Mouse (Mus musculus): ENCODE measurements around the gene Rnf224. TPM values are rescaled to one million over a fixed set of nuclear protein-coding genes. Genes with fewer than 3 reads are reported as not detected.
A peak's percentile ranks its signal among the peaks of the same experiment; 100 is the strongest.

Gene Rnf224
- polyA plus RNA-seq, 1 experiment from 2014 or later, result not detected

DNA sequence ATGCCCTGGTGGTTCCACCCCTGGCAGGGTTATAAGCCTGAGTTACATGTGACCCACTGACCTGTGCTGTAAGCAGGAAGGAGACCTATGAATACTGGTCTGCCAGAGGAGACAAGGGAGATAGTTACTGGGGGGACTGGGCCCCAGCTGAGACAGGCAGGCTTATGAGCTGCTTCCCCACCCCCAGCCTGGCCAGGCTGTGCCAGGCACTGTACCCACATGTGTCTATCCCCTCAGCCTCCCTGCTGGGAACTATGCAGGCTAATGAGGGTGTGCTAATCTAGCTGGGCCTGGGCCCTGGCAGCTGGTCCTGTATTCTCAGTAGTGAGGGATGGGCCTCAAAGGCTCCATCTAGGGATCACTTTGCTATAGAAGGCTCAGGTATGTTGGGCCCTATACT lies 30.7 kb upstream of the Rnf224 start:
- DNase-seq (ENCODE audit: low spot score), result no peak

GRCm38 (mm10) chr2:25266720-25267119 lies 30.1 kb upstream of the Rnf224 start:
- Histone ChIP-seq H3K4me3 (replicated peaks; ENCODE audit: low read length) (no peak overlapping the region), H3K27me3 (ENCODE audit: control insufficient read depth, insufficient read depth, low read length) (0 out of 2 replicates have a peak, but pooled peaks cover 6% of the 10 kb centered on the region), H3K9me3 (ENCODE audit: control insufficient read depth, low read length) (no peaks in the 10 kb centered on the region), H3K27ac (peak overlapping the region; percentile 65), H3K4me2 (replicated peaks) (peak overlapping the region; percentile 100), H3K36me3 (replicated peaks; ENCODE audit: control insufficient read depth, insufficient read depth) (peaks cover 31% of the 10 kb centered on the region), H3K9ac (0 out of 2 replicates have a peak overlapping the region, but pooled peaks have one; percentile 44), H3K4me1 (replicated peaks; ENCODE audit: control insufficient read depth, insufficient read depth, low read length) (peaks cover 54% of the 10 kb centered on the region)
- ATAC-seq (ENCODE audit: low FRiP score) (no peak), DNase-seq (ENCODE audit: low spot score) (no peak)
- 39% methylated on average over 2 of the region's 2 CpGs for WGBS

More for the DNA sequence above, 30.7 kb upstream of the Rnf224 start:
- peak overlapping the region; percentile 100 for H3K4me2 ChIP-seq (replicated peaks)
- H3K9ac ChIP-seq, result peak overlapping the region; percentile 8; the same call in 1 of the 2 replicates
- no peak overlapping the region for H3K4me3 ChIP-seq (replicated peaks; ENCODE audit: low read length)
- H3K27me3 ChIP-seq (ENCODE audit: control insufficient read depth, insufficient read depth, low read length), result 0 out of 2 replicates have a peak, but pooled peaks cover 6% of the 10 kb centered on the region
- peak overlapping the region; percentile 65; the same call in 1 of the 2 replicates for H3K27ac ChIP-seq
- no peak for ATAC-seq (ENCODE audit: low FRiP score)
- no peaks in the 10 kb centered on the region for H3K9me3 ChIP-seq (ENCODE audit: control insufficient read depth, low read length)
- peaks cover 31% of the 10 kb centered on the region for H3K36me3 ChIP-seq (replicated peaks; ENCODE audit: control insufficient read depth, insufficient read depth)
- peaks cover 54% of the 10 kb centered on the region for H3K4me1 ChIP-seq (replicated peaks; ENCODE audit: control insufficient read depth, insufficient read depth, low read length)

DNA sequence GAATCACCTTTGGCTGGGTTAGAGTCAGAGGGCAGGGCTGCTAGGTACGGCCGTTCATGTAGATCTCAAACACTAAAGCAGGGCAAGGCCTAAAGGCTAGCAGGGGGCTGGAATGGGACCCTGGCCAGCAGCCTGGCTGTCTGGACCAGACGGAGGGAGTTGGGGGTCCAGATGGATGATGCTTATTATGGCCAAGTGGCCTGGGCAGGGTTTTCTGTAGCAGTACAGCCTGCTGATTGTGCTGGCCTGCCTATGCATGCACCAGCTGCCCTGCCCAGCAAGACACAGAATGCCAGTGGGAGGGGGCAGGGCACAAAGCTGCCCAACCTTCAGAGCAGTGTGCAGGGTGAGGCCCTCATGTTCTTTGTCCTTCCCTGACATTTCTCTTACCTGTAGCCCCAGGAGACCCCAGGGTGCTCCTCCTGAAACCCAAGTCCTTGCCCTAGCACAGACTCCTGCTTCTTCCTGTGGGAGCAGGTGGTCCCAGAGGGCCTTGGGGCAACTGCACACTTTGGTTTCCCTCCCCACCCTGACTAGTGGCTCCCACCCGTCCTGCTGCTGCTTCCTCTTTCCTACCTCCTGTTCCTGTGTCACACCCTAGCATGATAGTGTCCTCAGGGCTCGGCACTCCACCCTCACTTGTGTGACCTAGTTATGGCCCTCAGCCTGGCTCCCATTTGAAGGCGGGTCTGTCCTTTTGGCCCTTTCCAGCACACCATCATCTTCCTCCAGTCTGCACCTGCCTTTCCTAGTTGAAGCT lies 29.5 kb upstream of the Rnf224 start:
- no peak for DNase-seq (ENCODE audit: low spot score)
- Histone ChIP-seq H3K4me1 (replicated peaks; ENCODE audit: control insufficient read depth, insufficient read depth, low read length) (peaks cover 48% of the 10 kb centered on the region), H3K36me3 (replicated peaks; ENCODE audit: control insufficient read depth, insufficient read depth) (peaks cover 31% of the 10 kb centered on the region), H3K4me3 (replicated peaks; ENCODE audit: low read length) (peak overlapping the region; percentile 18), H3K9me3 (ENCODE audit: control insufficient read depth, low read length) (no peaks in the 10 kb centered on the region), H3K27me3 (ENCODE audit: control insufficient read depth, insufficient read depth, low read length) (0 out of 2 replicates have a peak, but pooled peaks cover 6% of the 10 kb centered on the region), H3K9ac (peak overlapping the region; percentile 44), H3K27ac (peak overlapping the region; percentile 65), H3K4me2 (replicated peaks) (peak overlapping the region; percentile 100)
- WGBS, result 64% methylated on average over 6 of the region's 6 CpGs
- no peak for ATAC-seq (ENCODE audit: low FRiP score)

DNA sequence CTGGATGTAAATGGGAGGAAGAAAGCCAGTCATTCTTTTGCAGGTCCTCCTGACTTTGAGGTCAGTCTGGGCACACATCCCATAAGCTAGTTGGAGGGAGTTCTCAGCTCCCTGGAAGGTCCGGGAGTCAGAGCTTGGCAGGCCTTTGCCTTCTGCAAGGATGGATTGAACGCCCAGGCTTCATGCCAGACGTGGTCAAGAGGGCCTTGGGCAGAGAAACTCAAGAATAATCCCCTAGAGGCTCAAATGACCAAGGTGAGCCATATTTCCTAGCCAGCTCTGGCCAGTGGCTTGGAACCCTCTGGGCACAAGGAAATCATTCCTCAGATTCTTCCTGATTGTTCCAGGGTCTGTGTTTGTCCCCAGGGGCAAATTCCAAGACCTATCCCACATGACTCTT lies 28.3 kb upstream of the Rnf224 start:
- Histone ChIP-seq H3K9ac (peak overlapping the region; percentile 46), H3K27me3 (ENCODE audit: control insufficient read depth, insufficient read depth, low read length) (0 out of 2 replicates have a peak, but pooled peaks cover 6% of the 10 kb centered on the region), H3K4me1 (replicated peaks; ENCODE audit: control insufficient read depth, insufficient read depth, low read length) (peaks cover 45% of the 10 kb centered on the region), H3K4me2 (replicated peaks) (peak overlapping the region; percentile 100), H3K9me3 (ENCODE audit: control insufficient read depth, low read length) (no peaks in the 10 kb centered on the region), H3K27ac (no peak overlapping the region), H3K36me3 (replicated peaks; ENCODE audit: control insufficient read depth, insufficient read depth) (peaks cover 18% of the 10 kb centered on the region), H3K4me3 (replicated peaks; ENCODE audit: low read length) (peak overlapping the region; percentile 84; the same call in 1 of the 2 replicates)
- no peak for ATAC-seq (ENCODE audit: low FRiP score)
- DNase-seq (ENCODE audit: low spot score), result no peak
- 58% methylated on average over 3 of the region's 3 CpGs for WGBS

DNA sequence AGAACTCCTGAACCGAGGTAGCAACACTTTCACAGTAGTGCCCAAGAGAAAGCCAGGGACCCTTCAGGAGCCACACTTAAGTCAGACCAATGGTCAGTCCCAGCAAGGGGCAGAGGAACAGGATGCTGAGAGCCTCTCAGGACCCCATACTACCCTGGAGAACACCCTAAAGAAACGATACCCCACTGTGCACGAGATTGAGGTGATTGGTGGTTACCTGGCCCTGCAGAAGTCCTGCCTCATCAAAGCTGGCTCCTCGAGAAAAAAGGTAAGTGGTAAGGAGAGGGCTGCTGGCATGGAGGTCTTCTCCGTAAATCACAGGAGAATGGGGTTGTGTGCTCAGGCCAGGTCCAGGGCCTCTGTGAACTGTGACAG lies 27.7 kb upstream of the Rnf224 start:
- Histone ChIP-seq H3K27ac (no peak overlapping the region), H3K4me3 (replicated peaks; ENCODE audit: low read length) (peak overlapping the region; percentile 84), H3K4me2 (replicated peaks) (peak overlapping the region; percentile 100), H3K9ac (peak overlapping the region; percentile 83), H3K4me1 (replicated peaks; ENCODE audit: control insufficient read depth, insufficient read depth, low read length) (peaks cover 45% of the 10 kb centered on the region), H3K27me3 (ENCODE audit: control insufficient read depth, insufficient read depth, low read length) (0 out of 2 replicates have a peak, but pooled peaks cover 6% of the 10 kb centered on the region), H3K36me3 (replicated peaks; ENCODE audit: control insufficient read depth, insufficient read depth) (peaks cover 13% of the 10 kb centered on the region), H3K9me3 (ENCODE audit: control insufficient read depth, low read length) (no peaks in the 10 kb centered on the region)
- DNase-seq (ENCODE audit: low spot score) (no peak), ATAC-seq (ENCODE audit: low FRiP score) (no peak)
- 85% methylated on average over 5 of the region's 5 CpGs for WGBS

- Histone ChIP-seq H3K4me1 (replicated peaks; ENCODE audit: control insufficient read depth, insufficient read depth, low read length) (peaks cover 45% of the 10 kb centered on the region), H3K9ac (peak overlapping the region; percentile 83), H3K27me3 (ENCODE audit: control insufficient read depth, insufficient read depth, low read length) (0 out of 2 replicates have a peak, but pooled peaks cover 6% of the 10 kb centered on the region), H3K27ac (0 out of 2 replicates have a peak overlapping the region, but pooled peaks have one; percentile 79), H3K4me3 (replicated peaks; ENCODE audit: low read length) (peak overlapping the region; percentile 84), H3K4me2 (replicated peaks) (peak overlapping the region; percentile 100), H3K9me3 (ENCODE audit: control insufficient read depth, low read length) (no peaks in the 10 kb centered on the region), H3K36me3 (replicated peaks; ENCODE audit: control insufficient read depth, insufficient read depth) (peaks cover 7% of the 10 kb centered on the region)
- DNase-seq (ENCODE audit: low spot score) (no peak), ATAC-seq (ENCODE audit: low FRiP score) (no peak)
- 18% methylated on average over 12 of the region's 12 CpGs for WGBS
Observed at GRCm38 (mm10) chr2:25263623-25264285, 27.2 kb upstream of the Rnf224 start.

DNA sequence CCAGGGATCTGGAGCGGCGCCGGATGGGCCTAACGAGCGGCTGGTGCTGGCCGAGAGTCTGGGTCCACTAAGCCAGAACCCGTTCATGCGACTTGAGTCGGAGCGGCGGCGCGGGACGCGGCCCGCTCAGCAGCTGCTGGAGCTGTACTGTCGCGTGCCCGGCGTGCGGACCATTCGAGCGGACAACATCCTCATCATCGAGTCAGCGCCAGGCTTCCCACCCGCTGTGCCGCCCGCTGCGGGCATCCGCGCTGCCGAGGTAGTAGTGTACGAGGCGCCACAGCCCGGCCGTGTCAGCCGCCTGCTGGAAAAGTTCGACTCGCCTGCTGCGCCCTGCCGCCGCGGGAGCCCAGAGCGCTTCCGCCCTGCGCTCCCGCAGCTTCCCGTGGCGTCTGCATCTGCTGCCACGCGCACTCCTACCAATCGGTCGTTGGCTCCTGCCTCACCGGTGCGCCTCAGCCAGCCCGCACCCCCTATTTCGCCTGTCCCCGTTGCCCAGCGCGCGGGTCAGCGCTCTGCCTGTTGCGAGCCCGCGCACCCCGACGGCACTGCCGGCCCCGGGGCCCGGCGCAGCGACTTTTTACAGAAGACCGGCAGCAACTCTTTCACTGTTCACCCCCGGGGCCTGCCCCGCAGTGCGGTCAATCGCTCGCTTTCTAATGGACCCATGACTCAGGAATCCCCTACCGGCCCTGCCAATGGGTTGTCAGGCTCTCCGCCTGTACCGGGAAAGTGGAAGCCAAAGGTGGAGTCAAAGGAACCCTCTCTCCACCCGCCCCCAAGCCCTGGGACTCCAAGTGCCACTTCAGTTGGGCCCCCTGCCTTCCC lies 26.4 kb upstream of the Rnf224 start:
- Histone ChIP-seq H3K9me3 (ENCODE audit: control insufficient read depth, low read length) (no peaks in the 10 kb centered on the region), H3K36me3 (replicated peaks; ENCODE audit: control insufficient read depth, insufficient read depth) (peaks cover 4% of the 10 kb centered on the region), H3K9ac (peak overlapping the region; percentile 83), H3K4me2 (replicated peaks) (peak overlapping the region; percentile 100), H3K27ac (peak overlapping the region; percentile 79), H3K4me1 (replicated peaks; ENCODE audit: control insufficient read depth, insufficient read depth, low read length) (peaks cover 45% of the 10 kb centered on the region), H3K4me3 (replicated peaks; ENCODE audit: low read length) (peak overlapping the region; percentile 84), H3K27me3 (ENCODE audit: control insufficient read depth, insufficient read depth, low read length) (0 out of 2 replicates have a peak, but pooled peaks cover 6% of the 10 kb centered on the region)
- under 1% methylated on average over 81 of the region's 82 CpGs for WGBS
- ATAC-seq (ENCODE audit: low FRiP score) (peak; percentile 46), DNase-seq (ENCODE audit: low spot score) (no peak)

- Histone ChIP-seq H3K4me3 (replicated peaks; ENCODE audit: low read length) (peak within 1 kb of the TSS; percentile 84), H3K36me3 (replicated peaks; ENCODE audit: control insufficient read depth, insufficient read depth) (no peaks in the 10 kb centered on the region), H3K9me3 (ENCODE audit: control insufficient read depth, low read length) (no peaks in the 10 kb centered on the region), H3K4me1 (replicated peaks; ENCODE audit: control insufficient read depth, insufficient read depth, low read length) (peaks cover 41% of the 10 kb centered on the region), H3K27me3 (ENCODE audit: control insufficient read depth, insufficient read depth, low read length) (0 out of 2 replicates have a peak, but pooled peaks cover 6% of the 10 kb centered on the region), H3K27ac (peak within 1 kb of the TSS; percentile 80), H3K9ac (peak within 1 kb of the TSS; percentile 83), H3K4me2 (replicated peaks) (peak within 1 kb of the TSS; percentile 100)
- peak; percentile 98 for ATAC-seq (ENCODE audit: low FRiP score)
- WGBS, result under 1% methylated on average over 27 of the region's 39 CpGs
- DNase-seq (ENCODE audit: low spot score), result peak; percentile 93
Observed at GRCm38 (mm10) chr2:25262291-25262767, 25.7 kb upstream of the Rnf224 start, which contains the start of gene Tprn. Tprn (plus strand) TSS chr2:25262618.

Data from hindbrain, embryonic 14.5 days (tissue).